Comparison of ENCODE assay signal across 8 mouse cellular contexts in genomic region chr11:70215301-70215700, GRCm38 (mm10). TPM values are rescaled to one million over a fixed set of nuclear protein-coding genes. Genes with fewer than 3 reads are reported as not detected.
DNase-seq lines count a peak whose midpoint lies in the region; ATAC-seq and TF ChIP-seq lines count a peak whose summit lies in the region.

No protein-coding gene starts in this region.

- peak overlapping the region; percentile 32; the same call in 1 of the 2 replicates for H3K9ac ChIP-seq in ES-E14 (ENCODE audit: insufficient read depth, low read depth, low read length, poor library complexity, severe bottlenecking)
- no peak overlapping the region for H3K9ac ChIP-seq in forebrain, postnatal 0 days
- H3K9ac ChIP-seq in limb, embryonic 11.5 days (ENCODE audit: low read length), result no peak overlapping the region
- H3K9ac ChIP-seq in intestine, embryonic 15.5 days, result no peak overlapping the region

- H3K36me3 ChIP-seq in ES-E14 (ENCODE audit: control insufficient read depth, insufficient read depth, low read length, poor library complexity, severe bottlenecking), result peaks cover 9% of the 10 kb centered on the region
- peaks cover 7% of the 10 kb centered on the region for H3K36me3 ChIP-seq in forebrain, postnatal 0 days (ENCODE audit: insufficient read depth)
- H3K36me3 ChIP-seq in limb, embryonic 11.5 days (ENCODE audit: control insufficient read depth, insufficient read depth, low read length), result peaks cover 2% of the 10 kb centered on the region; the same call in 1 of the 2 replicates
- H3K36me3 ChIP-seq in thymus, adult 2 months (ENCODE audit: control insufficient read depth, insufficient read depth, low read length), result no peaks in the 10 kb centered on the region
- H3K36me3 ChIP-seq in intestine, embryonic 15.5 days, result no peaks in the 10 kb centered on the region

- 14% methylated on average over 22 of the region's 22 CpGs for WGBS in forebrain, postnatal 0 days
- 8% methylated on average over 22 of the region's 22 CpGs for WGBS in limb, embryonic 11.5 days
- 46% methylated on average over 22 of the region's 22 CpGs for WGBS in thymus, adult 2 months
- WGBS in intestine, embryonic 15.5 days, result 28% methylated on average over 22 of the region's 22 CpGs

- peak; percentile 45 to 65 for DNase-seq in cerebellum, adult 18-20 months
- no peak for DNase-seq in cerebellum, postnatal 4 days (ENCODE audit: low spot score in 2 of 2)
- no peak for DNase-seq in ES-E14 (ENCODE audit: low read depth, low spot score)
- DNase-seq in forebrain, postnatal 0 days, result no peak
- no peak for DNase-seq in limb, embryonic 11.5 days (ENCODE audit: low spot score)
- no peak for DNase-seq in thymus, adult 2 months
- no peak for DNase-seq in embryo, embryonic 11 days

- peaks cover 2 to 21% of the 10 kb centered on the region in 2 experiments; a peak in 2 of 4 replicates for H3K4me1 ChIP-seq in ES-E14 (ENCODE audit: control insufficient read depth in 2 of 2, insufficient read depth in 2 of 2, low read length in 2 of 2, poor library complexity in 1 of 2)
- H3K4me1 ChIP-seq in forebrain, postnatal 0 days (ENCODE audit: insufficient read depth), result peaks cover 27% of the 10 kb centered on the region
- H3K4me1 ChIP-seq in limb, embryonic 11.5 days (ENCODE audit: control insufficient read depth, insufficient read depth, low read length), result peaks cover 13% of the 10 kb centered on the region; the same call in 1 of the 2 replicates
- H3K4me1 ChIP-seq in thymus, adult 2 months (replicated peaks; ENCODE audit: control insufficient read depth, insufficient read depth, low read length), result peaks cover 4% of the 10 kb centered on the region
- peaks cover 35% of the 10 kb centered on the region for H3K4me1 ChIP-seq in intestine, embryonic 15.5 days (replicated peaks)

- no peak for TF ChIP-seq CTCF in forebrain, postnatal 0 days (IDR thresholded peaks at IDR 0.05; ENCODE audit: low read depth)
- TF ChIP-seq CTCF in thymus, adult 2 months (IDR thresholded peaks at IDR 0.05; ENCODE audit: borderline replicate concordance, control insufficient read depth, extremely low read depth, insufficient read depth, low read length, poor library complexity), result no peak

- TF ChIP-seq POLR2A in thymus, adult 2 months (IDR thresholded peaks at IDR 0.05; ENCODE audit: control insufficient read depth, extremely low read depth, insufficient read depth, low read length, poor library complexity), result no peak

- H3K27me3 ChIP-seq in forebrain, postnatal 0 days (ENCODE audit: insufficient read depth, low read length), result peaks cover 23% of the 10 kb centered on the region
- H3K27me3 ChIP-seq in limb, embryonic 11.5 days (ENCODE audit: control insufficient read depth, insufficient read depth, low read length), result peaks cover 40% of the 10 kb centered on the region
- H3K27me3 ChIP-seq in thymus, adult 2 months (ENCODE audit: control insufficient read depth, insufficient read depth, low read length), result peaks cover 12% of the 10 kb centered on the region
- H3K27me3 ChIP-seq in intestine, embryonic 15.5 days (replicated peaks), result peaks cover 29% of the 10 kb centered on the region

- no peaks in the 10 kb centered on the region for H3K9me3 ChIP-seq in ES-E14 (ENCODE audit: control insufficient read depth, insufficient read depth, low read depth, low read length)
- no peaks in the 10 kb centered on the region for H3K9me3 ChIP-seq in forebrain, postnatal 0 days (ENCODE audit: low read length)
- H3K9me3 ChIP-seq in limb, embryonic 11.5 days (ENCODE audit: control insufficient read depth, low read length), result no peaks in the 10 kb centered on the region
- H3K9me3 ChIP-seq in intestine, embryonic 15.5 days, result no peaks in the 10 kb centered on the region

- peak overlapping the region; percentile 37 to 63; a peak in 3 of 4 replicates for H3K4me3 ChIP-seq in ES-E14 (ENCODE audit: insufficient read depth in 1 of 2, low read depth in 1 of 2, low read length in 2 of 2, poor library complexity in 1 of 2, severe bottlenecking in 1 of 2)
- H3K4me3 ChIP-seq in forebrain, postnatal 0 days (ENCODE audit: low read depth, low read length), result no peak overlapping the region
- no peak overlapping the region for H3K4me3 ChIP-seq in limb, embryonic 11.5 days (ENCODE audit: low read depth, low read length)
- no peak overlapping the region for H3K4me3 ChIP-seq in thymus, adult 2 months (ENCODE audit: control insufficient read depth, insufficient read depth, low read length)
- H3K4me3 ChIP-seq in intestine, embryonic 15.5 days (replicated peaks), result no peak overlapping the region

- H3K4me2 ChIP-seq in forebrain, postnatal 0 days (ENCODE audit: low read depth), result peak overlapping the region; percentile 80; the same call in 1 of the 2 replicates
- no peak overlapping the region for H3K4me2 ChIP-seq in limb, embryonic 11.5 days (ENCODE audit: low read depth, severe bottlenecking)
- H3K4me2 ChIP-seq in intestine, embryonic 15.5 days (replicated peaks), result no peak overlapping the region

- no peak overlapping the region for H3K27ac ChIP-seq in ES-E14 (ENCODE audit: insufficient read depth, low read depth, low read length, poor library complexity, severe bottlenecking)
- H3K27ac ChIP-seq in forebrain, postnatal 0 days (ENCODE audit: low read depth, low read length), result no peak overlapping the region
- no peak overlapping the region for H3K27ac ChIP-seq in limb, embryonic 11.5 days (replicated peaks; ENCODE audit: low read depth, low read length)
- H3K27ac ChIP-seq in thymus, adult 2 months (ENCODE audit: control insufficient read depth, insufficient read depth, low read length), result no peak overlapping the region
- H3K27ac ChIP-seq in intestine, embryonic 15.5 days, result no peak overlapping the region

- in situ Hi-C loops in ES-E14 (cut with MboI; ENCODE audit: low sequenced_read_pairs in 2 of 2, unreplicated experiment in 2 of 2), result loop anchor here in 1 of 2 experiments (10.0 kb wide), 1 partner anchor 280 kb away; the partner anchor contains the start of gene Ybx2

- ATAC-seq in forebrain, postnatal 0 days, result no peak
- ATAC-seq in limb, embryonic 11.5 days (ENCODE audit: insufficient number of reproducible peaks, low FRiP score, low TSS enrichment, low read depth), result 0 out of 2 replicates have a peak, but pooled peaks have one; percentile 3
- no peak for ATAC-seq in intestine, embryonic 15.5 days

TF ChIP-seq in ES-E14, 5 proteins besides CTCF, POLR2A, EP300 and RAD21:
- TF ChIP-seq ZNF384 (IDR thresholded peaks at IDR 0.05; ENCODE audit: low read depth, low read length) (no peak), MAFK (IDR thresholded peaks at IDR 0.05; ENCODE audit: insufficient read depth, low read depth, low read length) (no peak), ZC3H11A (IDR thresholded peaks at IDR 0.05; ENCODE audit: borderline replicate concordance, low read depth, low read length) (no peak), CHD2 (IDR thresholded peaks at IDR 0.05; ENCODE audit: low read depth, low read length) (no peak)

RNA-seq across cellular contexts. Expression of gene Slc16a11, which starts 2.7 kb away (rescaled TPM):
- total RNA-seq in ES-E14 (2012; rRNA removed), result 0.98 and 3.0 TPM in 2 replicates
- total RNA-seq in forebrain, postnatal 0 days (2014; rRNA removed), result 11.8 and 19.7 TPM in 2 replicates
- polyA plus RNA-seq in forebrain, postnatal 0 days (2015; fragmentation: Nextera tagmentation; extraction: Ambion mirVana), result 9.6 and 13.1 TPM in 2 replicates
- 0.21 and 0.67 TPM in 2 replicates for polyA plus RNA-seq in limb, embryonic 11.5 days (2014; fragmentation: Nextera tagmentation; extraction: Ambion mirVana)
- polyA plus RNA-seq in thymus, adult 2 months (2012; rRNA removed), result 4.5 and 5.3 TPM in 2 replicates
- polyA plus RNA-seq in intestine, embryonic 15.5 days (2015; fragmentation: Nextera tagmentation; extraction: Ambion mirVana), result 2.9 and 3.7 TPM in 2 replicates

RNA-seq across cellular contexts. Expression of gene Slc16a13, which starts 5.6 kb away (rescaled TPM):
- total RNA-seq in ES-E14 (2012; rRNA removed), result 10.7 and 12.4 TPM in 2 replicates
- total RNA-seq in forebrain, postnatal 0 days (2014; rRNA removed), result 9.8 and 10.9 TPM in 2 replicates
- 8.2 and 9.6 TPM in 2 replicates for polyA plus RNA-seq in forebrain, postnatal 0 days (2015; fragmentation: Nextera tagmentation; extraction: Ambion mirVana)
- 17.0 and 17.8 TPM in 2 replicates for polyA plus RNA-seq in limb, embryonic 11.5 days (2014; fragmentation: Nextera tagmentation; extraction: Ambion mirVana)
- 2.9 and 6.1 TPM in 2 replicates for polyA plus RNA-seq in thymus, adult 2 months (2012; rRNA removed)
- 13.2 and 16.0 TPM in 2 replicates for polyA plus RNA-seq in intestine, embryonic 15.5 days (2015; fragmentation: Nextera tagmentation; extraction: Ambion mirVana)

RNA-seq across cellular contexts. Expression of gene Bcl6b, which starts 14.3 kb away (rescaled TPM):
- total RNA-seq in ES-E14 (2012; rRNA removed), result 5.2 and 7.1 TPM in 2 replicates
- 4.2 TPM in 2 replicates for total RNA-seq in forebrain, postnatal 0 days (2014; rRNA removed)
- 3.8 and 5.3 TPM in 2 replicates for polyA plus RNA-seq in forebrain, postnatal 0 days (2015; fragmentation: Nextera tagmentation; extraction: Ambion mirVana)
- polyA plus RNA-seq in limb, embryonic 11.5 days (2014; fragmentation: Nextera tagmentation; extraction: Ambion mirVana), result 7.3 and 7.5 TPM in 2 replicates
- 0.97 and 1.6 TPM in 2 replicates for polyA plus RNA-seq in thymus, adult 2 months (2012; rRNA removed)
- 11.1 and 11.9 TPM in 2 replicates for polyA plus RNA-seq in intestine, embryonic 15.5 days (2015; fragmentation: Nextera tagmentation; extraction: Ambion mirVana)

RNA-seq across cellular contexts. Expression of gene 0610010K14Rik, which starts 22.4 kb away (rescaled TPM):
- 49.9 and 59.4 TPM in 2 replicates for total RNA-seq in ES-E14 (2012; rRNA removed)
- 48.7 and 54.1 TPM in 2 replicates for total RNA-seq in forebrain, postnatal 0 days (2014; rRNA removed)
- polyA plus RNA-seq in forebrain, postnatal 0 days (2015; fragmentation: Nextera tagmentation; extraction: Ambion mirVana), result 161 and 207 TPM in 2 replicates
- polyA plus RNA-seq in limb, embryonic 11.5 days (2014; fragmentation: Nextera tagmentation; extraction: Ambion mirVana), result 216 and 218 TPM in 2 replicates
- polyA plus RNA-seq in thymus, adult 2 months (2012; rRNA removed), result 150 and 153 TPM in 2 replicates
- polyA plus RNA-seq in intestine, embryonic 15.5 days (2015; fragmentation: Nextera tagmentation; extraction: Ambion mirVana), result 133 and 138 TPM in 2 replicates

RNA-seq across cellular contexts. Expression of gene Gm21988, which starts 24.3 kb away (rescaled TPM):
- 2.4 and 4.5 TPM in 2 replicates for total RNA-seq in ES-E14 (2012; rRNA removed)
- 4.9 and 7.4 TPM in 2 replicates for total RNA-seq in forebrain, postnatal 0 days (2014; rRNA removed)
- polyA plus RNA-seq in forebrain, postnatal 0 days (2015; fragmentation: Nextera tagmentation; extraction: Ambion mirVana), result 16.6 and 19.4 TPM in 2 replicates
- 8.2 and 10.5 TPM in 2 replicates for polyA plus RNA-seq in limb, embryonic 11.5 days (2014; fragmentation: Nextera tagmentation; extraction: Ambion mirVana)
- polyA plus RNA-seq in thymus, adult 2 months (2012; rRNA removed), result 11.1 and 11.6 TPM in 2 replicates
- 8.8 and 10.6 TPM in 2 replicates for polyA plus RNA-seq in intestine, embryonic 15.5 days (2015; fragmentation: Nextera tagmentation; extraction: Ambion mirVana)

Comparison
In these comparisons a context has a peak if more than half of its experiments do, and no peak if none do; other contexts are left out.
1. DNase-seq: peak in cerebellum, adult 18-20 months (2 of 2); none in cerebellum, postnatal 4 days (0 of 2), ES-E14 (single experiment), forebrain, postnatal 0 days (single experiment), limb, embryonic 11.5 days (single experiment), thymus, adult 2 months (single experiment) and embryo, embryonic 11 days (single experiment).
2. H3K4me3 ChIP-seq: peak in ES-E14 (2 of 2); none in forebrain, postnatal 0 days (single experiment), limb, embryonic 11.5 days (single experiment), thymus, adult 2 months (single experiment) and intestine, embryonic 15.5 days (single experiment).